Mouse (Mus musculus) left cerebral cortex, postnatal 36 days (tissue): ENCODE data around the gene Olfr922. TPM values are rescaled to one million over a fixed set of nuclear protein-coding genes. Genes with fewer than 3 reads are reported as not detected.

Source experiments
- DNase-seq, 2 experiments: peaks; one replicate each; pipeline ENCODE4 v3.0.0; 2021 to 2022; ENCODE audit warnings: low spot score in 2 of 2, mixed read lengths in 1 of 2
- intact Hi-C: fragments of 180-260 bp; cut with DNase I; formaldehyde crosslinking; loops from one replicate; pipeline ENCODE4 v1.15.1; 2025
- total RNA-seq, 2 experiments: library from RNA; stranded (reverse); gene quantifications; 2 replicates each; pipeline ENCODE4 v1.2.3; 2021

The Olfr922 gene
- total RNA-seq, result not detected

DNA sequence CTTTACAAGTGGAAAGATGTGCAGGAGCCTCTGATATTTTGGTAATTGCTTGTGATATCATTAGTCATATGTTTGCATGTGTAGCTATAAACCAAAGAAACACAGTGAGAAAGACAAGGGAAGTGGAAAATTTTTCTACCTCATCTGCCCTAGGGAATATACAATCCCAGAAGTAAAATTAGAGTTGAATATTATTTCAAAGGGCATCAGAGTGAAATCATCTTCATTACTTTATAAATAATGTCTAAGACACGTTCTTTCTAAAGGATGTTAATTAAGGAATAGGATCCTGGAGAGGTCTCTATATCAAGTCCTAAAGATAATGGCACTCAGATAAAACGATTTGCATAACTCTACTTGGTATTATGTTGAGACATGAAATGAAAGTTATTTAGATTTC, at the start of gene Olfr922:
TSS of gene Olfr922 (plus strand) at position 301 of the 400 bp plus-strand sequence.
- intact Hi-C loops, result no loop called here
- no peak for DNase-seq

DNA sequence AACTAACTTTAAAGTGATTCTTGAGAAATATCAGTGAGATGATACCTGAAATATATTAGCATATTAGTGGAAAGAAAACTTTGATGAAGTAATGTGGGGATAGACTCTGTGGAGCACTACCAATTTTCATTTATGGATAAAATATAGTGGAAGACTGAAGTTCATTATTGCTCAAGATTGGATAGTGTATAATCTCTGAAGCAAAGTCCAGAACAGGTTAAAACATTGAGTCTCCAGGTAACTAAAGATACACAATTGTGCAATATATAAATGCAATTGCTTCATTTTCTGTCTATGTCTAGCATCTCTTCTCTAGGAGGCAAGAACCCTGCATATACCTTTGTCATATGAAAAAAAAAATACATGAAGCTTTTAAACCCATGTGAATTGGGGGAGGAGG, 41.6 kb upstream of the Olfr922 start, which contains the start of gene Olfr921:
TSS of gene Olfr921 (plus strand) at position 301 of the 400 bp plus-strand sequence.
- intact Hi-C loops, result no loop called here
- no peak for DNase-seq

DNA sequence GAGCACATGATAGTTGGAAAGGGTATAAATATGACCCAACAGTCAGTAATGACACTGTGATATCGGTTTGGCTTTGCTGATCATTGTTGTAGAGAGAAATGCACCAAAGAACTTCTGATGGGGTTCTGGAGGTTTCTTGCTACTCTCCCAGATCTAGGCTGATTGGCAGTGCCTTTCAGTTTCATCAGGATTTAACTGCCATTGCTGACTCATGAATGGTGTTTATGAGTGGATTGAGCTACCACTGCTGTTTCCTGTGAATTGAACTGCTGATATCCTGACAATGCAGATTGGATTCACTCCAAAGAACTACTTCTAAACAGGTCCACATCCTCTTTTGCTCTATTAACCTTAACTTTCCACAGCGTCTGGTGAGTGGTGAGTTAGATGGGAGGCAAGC, 21.7 kb upstream of the Olfr922 start:
- intact Hi-C loops, result no loop called here
- DNase-seq, result no peak

GRCm38 (mm10) chr9:38805696-38806095, 8.7 kb upstream of the Olfr922 start:
- DNase-seq, result no peak
- intact Hi-C loops, result no loop called here

DNA sequence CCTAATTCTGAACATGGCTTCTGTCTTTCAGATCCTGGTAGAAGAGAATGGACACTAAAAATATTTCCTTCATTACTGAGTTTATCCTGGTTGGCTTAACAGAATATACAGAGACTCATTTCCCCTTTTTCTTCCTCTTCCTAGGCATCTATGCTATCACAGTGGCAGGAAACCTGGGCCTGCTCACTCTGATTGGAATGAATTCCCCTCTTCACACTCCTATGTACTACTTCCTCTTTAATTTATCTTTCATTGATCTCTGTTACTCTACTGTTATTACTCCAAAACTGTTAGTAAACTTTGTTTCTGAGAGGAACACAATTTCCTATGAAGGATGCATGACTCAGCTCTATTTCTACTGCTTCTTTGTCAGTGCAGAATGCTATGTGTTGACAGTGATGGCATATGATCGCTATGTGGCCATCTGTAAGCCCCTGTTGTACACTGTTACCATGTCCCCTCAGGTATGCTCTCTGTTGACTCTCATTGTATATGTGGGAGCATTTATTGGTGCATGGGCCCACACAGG, 1.1 kb downstream of the Olfr922 start:
- intact Hi-C loops, result no loop called here
- DNase-seq, result no peak

GRCm38 (mm10) chr9:38826245-38826644, 11.8 kb downstream of the Olfr922 start, which contains the start of gene Olfr923:
Gene Olfr923 (plus strand): TSS chr9:38826545.
- intact Hi-C loops, result no loop called here
- DNase-seq, result no peak

DNA sequence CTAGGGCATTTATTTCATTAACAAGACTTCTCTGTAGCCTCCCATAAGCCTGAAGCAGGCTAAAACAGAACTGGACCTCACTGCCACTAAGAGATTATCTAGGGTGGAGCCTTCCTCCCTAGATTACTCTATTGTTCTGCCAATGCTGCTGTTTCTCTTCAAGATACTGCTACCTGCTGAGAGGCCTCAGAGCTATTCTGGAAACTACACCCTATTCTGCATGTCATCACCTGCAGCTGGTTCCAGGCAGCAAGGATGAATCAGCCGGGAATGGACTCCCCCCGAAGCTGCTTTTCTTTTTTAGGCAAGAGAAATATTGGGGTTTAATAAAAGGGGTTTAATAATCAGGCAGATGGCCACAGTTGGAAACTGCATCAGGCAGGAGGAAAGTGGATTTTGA, 18.6 kb downstream of the Olfr922 start:
- intact Hi-C loops, result no loop called here
- no peak for DNase-seq

DNA sequence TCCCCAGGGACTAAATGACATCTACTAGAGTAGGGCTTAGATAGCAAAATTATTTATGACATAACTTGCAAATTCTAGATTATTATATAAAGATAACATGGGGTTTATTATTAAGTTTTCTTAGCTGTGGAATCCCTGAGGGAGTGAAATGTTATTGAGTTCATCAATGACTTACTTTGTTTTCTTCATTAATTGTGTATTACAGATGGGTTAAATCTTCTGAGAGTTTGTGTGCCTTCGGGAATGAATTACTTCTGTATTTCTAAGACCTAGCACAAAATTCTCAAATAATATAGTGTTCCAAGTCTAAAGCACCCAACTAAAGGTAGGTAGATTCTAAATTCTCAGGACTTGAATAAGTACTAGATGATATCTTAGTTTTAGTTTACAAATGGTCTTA, 29.7 kb downstream of the Olfr922 start, which contains the start of gene Olfr924:
TSS of gene Olfr924 (plus strand) at position 301 of the 400 bp plus-strand sequence.
- intact Hi-C loops, result no loop called here
- no peak for DNase-seq

DNA sequence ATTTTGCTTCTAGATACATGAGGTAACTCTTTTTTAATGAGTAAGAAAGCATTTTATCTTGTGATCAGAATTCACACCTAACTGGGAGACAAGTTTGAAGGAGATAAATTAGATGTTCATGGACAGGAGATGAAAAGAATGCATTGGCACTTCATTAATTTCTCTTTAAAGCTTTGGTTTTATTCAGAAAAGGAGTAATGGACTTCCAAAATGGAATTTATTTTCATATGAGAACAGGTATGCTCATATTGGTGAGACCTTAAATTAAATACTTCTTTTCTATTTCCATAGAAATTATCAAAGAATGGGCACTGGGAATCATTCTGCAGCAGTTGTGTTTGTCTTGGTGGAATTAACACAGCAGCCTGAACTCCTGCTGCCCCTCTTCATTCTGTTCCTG, 40.3 kb downstream of the Olfr922 start, which contains the start of gene Olfr26:
TSS of gene Olfr26 (plus strand) at position 301 of the 400 bp plus-strand sequence.
- intact Hi-C loops, result no loop called here
- DNase-seq, result no peak

Other genes with a start within 250 kb of the Olfr922 start
- not detected for gene Olfr912, start 234.4 kb upstream of the Olfr922 start, total RNA-seq
- not detected for gene Olfr913, start 221.9 kb upstream of the Olfr922 start, total RNA-seq
- not detected for gene Olfr914, start 209.5 kb upstream of the Olfr922 start, total RNA-seq
- not detected for gene Olfr916, start 154.7 kb upstream of the Olfr922 start, total RNA-seq
- gene Olfr917, start 148.8 kb upstream of the Olfr922 start, total RNA-seq, result not detected
- gene Olfr918, start 140.0 kb upstream of the Olfr922 start, total RNA-seq, result not detected
- gene Olfr919, start 110.9 kb upstream of the Olfr922 start, total RNA-seq, result not detected
- gene Vwa5a, start 96.3 kb upstream of the Olfr922 start, total RNA-seq, result 1 to 10 TPM; 7.9 to 8.0 TPM
- gene Olfr920, start 62.3 kb upstream of the Olfr922 start, total RNA-seq, result under 1 TPM in 1 of 2 experiments, not detected in 1; 0.11 TPM
- not detected for gene Olfr921, start 41.5 kb upstream of the Olfr922 start, total RNA-seq
- not detected for gene Olfr923, start 11.9 kb downstream of the Olfr922 start, total RNA-seq
- gene Olfr924, start 29.8 kb downstream of the Olfr922 start, total RNA-seq, result not detected
- gene Olfr26, start 40.4 kb downstream of the Olfr922 start, total RNA-seq, result not detected
- not detected for gene Olfr926, start 62.5 kb downstream of the Olfr922 start, total RNA-seq
- not detected for gene Olfr930, start 115.2 kb downstream of the Olfr922 start, total RNA-seq
- not detected for gene Olfr933, start 157.7 kb downstream of the Olfr922 start, total RNA-seq
- not detected for gene Olfr934, start 173.7 kb downstream of the Olfr922 start, total RNA-seq
- not detected for gene Olfr935, start 185.1 kb downstream of the Olfr922 start, total RNA-seq
- not detected for gene Olfr146, start 208.8 kb downstream of the Olfr922 start, total RNA-seq